Mouse (Mus musculus) C2C12 (cell line): ENCODE results near the gene Hcn3. TPM values are rescaled to one million over a fixed set of nuclear protein-coding genes. Genes with fewer than 3 reads are reported as not detected.
"Not testable (repeated sequence)": the region's sequence is repeated elsewhere in the genome, so short reads cannot be mapped to it uniquely, and the experiment has no call there.

Experiments
- H3K27me3 ChIP-seq: one replicate; pipeline ENCODE4 v1.6.1; 2011; ENCODE audit not compliant: control insufficient read depth, insufficient read depth, insufficient read length
- H3K36me3 ChIP-seq: one replicate; pipeline ENCODE4 v1.6.1; 2011; ENCODE audit not compliant: control insufficient read depth, insufficient read depth
- H3K4me3 ChIP-seq: one replicate; pipeline ENCODE4 v1.5.1; 2011; ENCODE audit warnings: mild to moderate bottlenecking, control low read depth; ENCODE audit not compliant: poor library complexity, insufficient read depth, severe bottlenecking
- H3K79me2 ChIP-seq: one replicate; pipeline ENCODE4 v1.6.1; 2011; ENCODE audit not compliant: control insufficient read depth, insufficient read depth
- H3K79me3 ChIP-seq: one replicate; pipeline ENCODE4 v1.6.1; 2011; ENCODE audit warnings: low read depth, control low read depth
- H3ac ChIP-seq: one replicate; pipeline ENCODE3; 2011; ENCODE audit warnings: low read depth; ENCODE audit not compliant: control insufficient read depth, insufficient read length
- CEBPB ChIP-seq: IDR thresholded peaks from one replicate; pipeline ENCODE4 v1.6.1; 2011; ENCODE audit warnings: low read depth, mild to moderate bottlenecking, control low read depth, moderate library complexity
- CTCF ChIP-seq: IDR thresholded peaks from one replicate; pipeline ENCODE4 v1.5.1; 2011; ENCODE audit not compliant: control insufficient read depth, insufficient read depth, insufficient read length
- FOSL1 ChIP-seq: IDR thresholded peaks from one replicate; pipeline ENCODE4 v1.8.0; 2011; ENCODE audit warnings: mild to moderate bottlenecking, low read length; ENCODE audit not compliant: poor library complexity, insufficient read depth, severe bottlenecking
- MAX ChIP-seq: IDR thresholded peaks from one replicate; pipeline ENCODE4 v1.6.1; 2011; ENCODE audit warnings: mild to moderate bottlenecking, control low read depth
- MYOD1 ChIP-seq: IDR thresholded peaks from one replicate; pipeline ENCODE4 v1.6.1; 2011; ENCODE audit warnings: low read depth; ENCODE audit not compliant: control insufficient read depth, insufficient read length
- MYOG ChIP-seq: IDR thresholded peaks from one replicate; pipeline ENCODE4 v1.6.1; 2011; ENCODE audit not compliant: control insufficient read depth, insufficient read length; ENCODE audit errors: extremely low read depth
- USF1 ChIP-seq: IDR thresholded peaks from one replicate; pipeline ENCODE4 v1.6.1; 2011; ENCODE audit warnings: low read depth, mild to moderate bottlenecking, control low read depth, moderate library complexity
- polyA plus RNA-seq: library from polyadenylated mRNA; unstranded; fragments of >200 nt; fragmentation: generic; extraction: Trizol; gene quantifications from one replicate; pipeline ENCODE4 v1.2.1, GENCODE M21; 2012; ENCODE audit warnings: missing spikeins

Hcn3 gene
- polyA plus RNA-seq, 1 experiment = 0.15 TPM

GRCm38 (mm10) chr3:89164506-89165267 lies 4.7 kb upstream of the Hcn3 start, which contains the start of gene Clk2:
Clk2 (plus strand) TSS chr3:89164795.
- Histone ChIP-seq H3K4me3 (peak within 1 kb of the TSS; percentile 60), H3ac (peak within 1 kb of the TSS; percentile 89), H3K36me3 (peaks cover 33% of the 10 kb centered on the region), H3K27me3 (no peaks in the 10 kb centered on the region), H3K79me2 (peaks cover 37% of the 10 kb centered on the region), H3K79me3 (peaks cover 20% of the 10 kb centered on the region)
- TF ChIP-seq USF1 (peak; percentile 45), MAX (no peak)

- peaks cover 20% of the 10 kb centered on the region for H3K79me3 ChIP-seq
- H3K27me3 ChIP-seq = no peaks in the 10 kb centered on the region
- peak overlapping the region; percentile 60 for H3K4me3 ChIP-seq
- H3ac ChIP-seq = no peak overlapping the region
- peaks cover 24% of the 10 kb centered on the region for H3K36me3 ChIP-seq
- TF ChIP-seq FOSL1 (no peak), CTCF (no peak), USF1 (no peak)
- H3K79me2 ChIP-seq = peaks cover 37% of the 10 kb centered on the region
Measured at GRCm38 (mm10) chr3:89163643-89164245, 3.7 kb upstream of the Hcn3 start.

GRCm38 (mm10) chr3:89163123-89163522 lies 3.1 kb upstream of the Hcn3 start:
- H3K79me3 ChIP-seq = peaks cover 20% of the 10 kb centered on the region
- no peak overlapping the region for H3K4me3 ChIP-seq
- TF ChIP-seq CEBPB (no peak), MYOG (no peak), FOSL1 (peak; percentile 9), MAX (peak; percentile 38), MYOD1 (no peak), USF1 (peak; percentile 96)
- peaks cover 6% of the 10 kb centered on the region for H3K27me3 ChIP-seq
- H3ac ChIP-seq = no peak overlapping the region
- H3K79me2 ChIP-seq = peaks cover 32% of the 10 kb centered on the region
- peaks cover 18% of the 10 kb centered on the region for H3K36me3 ChIP-seq

- Histone ChIP-seq H3K36me3 (peaks cover 4% of the 10 kb centered on the region), H3K4me3 (no peak overlapping the region), H3ac (no peak overlapping the region), H3K79me2 (peaks cover 20% of the 10 kb centered on the region), H3K27me3 (peaks cover 17% of the 10 kb centered on the region), H3K79me3 (peaks cover 19% of the 10 kb centered on the region)
- no peak for TF ChIP-seq FOSL1
- TF ChIP-seq CTCF = no peak
- TF ChIP-seq CEBPB = no peak
- TF ChIP-seq MYOG = no peak
- no peak for TF ChIP-seq MAX
- TF ChIP-seq MYOD1 = no peak
- TF ChIP-seq USF1 = no peak
Measured at GRCm38 (mm10) chr3:89161786-89162185, 1.8 kb upstream of the Hcn3 start.

GRCm38 (mm10) chr3:89161207-89161606 lies 1.2 kb upstream of the Hcn3 start:
- not testable (repeated sequence) for H3K36me3 ChIP-seq

GRCm38 (mm10) chr3:89159211-89159610 lies 785 bp downstream of the Hcn3 start:
- H3ac ChIP-seq = no peak overlapping the region
- peaks cover 31% of the 10 kb centered on the region for H3K27me3 ChIP-seq
- no peak overlapping the region for H3K4me3 ChIP-seq
- H3K79me2 ChIP-seq = no peaks in the 10 kb centered on the region
- H3K79me3 ChIP-seq = no peaks in the 10 kb centered on the region
- H3K36me3 ChIP-seq = no peaks in the 10 kb centered on the region
- TF ChIP-seq MAX = no peak
- TF ChIP-seq CEBPB = no peak
- no peak for TF ChIP-seq MYOG
- no peak for TF ChIP-seq CTCF
- no peak for TF ChIP-seq FOSL1
- TF ChIP-seq MYOD1 = no peak
- TF ChIP-seq USF1 = no peak

More at GRCm38 (mm10) chr3:89161207-89161606, 1.2 kb upstream of the Hcn3 start:
- not testable (repeated sequence) for H3ac ChIP-seq, H3K4me3 ChIP-seq
- peaks cover 15% of the 10 kb centered on the region for H3K79me2 ChIP-seq
- peaks cover 15% of the 10 kb centered on the region for H3K79me3 ChIP-seq
- peaks cover 19% of the 10 kb centered on the region for H3K27me3 ChIP-seq
